Mouse (Mus musculus): Measurements from ENCODE around the gene Olfr1089. TPM values are rescaled to one million over a fixed set of nuclear protein-coding genes. Genes with fewer than 3 reads are reported as not detected.

Gene Olfr1089
- not detected for total RNA-seq (2022)

- DNase-seq (ENCODE audit: low spot score in 2 of 2), result no peak
Observed at GRCm38 (mm10) chr2:86733601-86734000, at the start of gene Olfr1089. TSS of gene Olfr1089 (minus strand) at chr2:86733701.

DNA sequence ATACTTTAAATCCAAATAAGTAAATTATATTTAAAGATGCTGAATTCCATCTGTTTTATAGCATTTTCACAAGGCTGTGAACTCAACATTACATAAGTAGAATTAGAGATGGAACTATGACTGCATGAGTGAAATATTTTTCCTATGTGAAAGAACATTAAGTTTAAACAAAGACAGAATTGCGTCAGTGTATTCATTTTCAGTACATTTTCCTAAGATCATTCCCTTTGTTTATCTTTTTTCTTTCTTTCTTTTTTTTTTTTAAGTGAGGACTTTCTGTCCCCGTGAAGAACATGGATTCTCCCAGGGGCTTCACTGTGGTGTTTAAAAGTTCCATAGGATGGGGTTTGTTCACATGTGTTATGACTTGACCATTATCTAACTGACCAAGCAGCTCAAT lies 48.7 kb upstream of the Olfr1089 start, which contains the start of gene Olfr1093:
Olfr1093 (plus strand) TSS at position 301 of the 400 bp plus-strand sequence.
- no peak for DNase-seq (ENCODE audit: low spot score in 2 of 2)

- peak in 1 of 2 experiments; percentile 5 for DNase-seq (ENCODE audit: low spot score in 2 of 2)
Observed at GRCm38 (mm10) chr2:86761050-86761449, 27.5 kb upstream of the Olfr1089 start.

- no peak for DNase-seq (ENCODE audit: low spot score in 2 of 2)
Observed at GRCm38 (mm10) chr2:86758893-86759292, 25.4 kb upstream of the Olfr1089 start, which contains the start of gene Olfr1090. TSS of gene Olfr1090 (minus strand) at chr2:86758993.

- no peak for DNase-seq (ENCODE audit: low spot score in 2 of 2)
Observed at GRCm38 (mm10) chr2:86698295-86698694, 35.2 kb downstream of the Olfr1089 start, which contains the start of gene Olfr1087. TSS of gene Olfr1087 (minus strand) at chr2:86698395.

Other genes starting within 250 kb of the Olfr1089 start
- gene Olfr228, start 246.3 kb downstream of the Olfr1089 start, total RNA-seq (2022), result not detected
- not detected for gene Olfr1076, start 225.2 kb downstream of the Olfr1089 start, total RNA-seq (2022)
- gene Olfr1079, start 191.2 kb downstream of the Olfr1089 start, total RNA-seq (2022), result not detected
- gene Olfr1080, start 175.5 kb downstream of the Olfr1089 start, total RNA-seq (2022), result not detected
- not detected for gene Olfr1082, start 134.7 kb downstream of the Olfr1089 start, total RNA-seq (2022)
- not detected for gene Olfr1084, start 94.0 kb downstream of the Olfr1089 start, total RNA-seq (2022)
- not detected for gene Olfr1085, start 71.7 kb downstream of the Olfr1089 start, total RNA-seq (2022)
- not detected for gene Olfr1086, start 53.6 kb downstream of the Olfr1089 start, total RNA-seq (2022)
- not detected for gene Olfr1087, start 35.3 kb downstream of the Olfr1089 start, total RNA-seq (2022)
- not detected for gene Olfr1090, start 25.3 kb upstream of the Olfr1089 start, total RNA-seq (2022)
- gene Olfr1093, start 48.8 kb upstream of the Olfr1089 start, total RNA-seq (2022), result not detected
- not detected for gene Olfr141, start 76.3 kb upstream of the Olfr1089 start, total RNA-seq (2022)
- gene Olfr1094, start 91.0 kb upstream of the Olfr1089 start, total RNA-seq (2022), result not detected
- gene Olfr1095, start 118.0 kb upstream of the Olfr1089 start, total RNA-seq (2022), result not detected
- not detected for gene Gm13723, start 141.1 kb upstream of the Olfr1089 start, total RNA-seq (2022)
- not detected for gene Olfr1097, start 158.5 kb upstream of the Olfr1089 start, total RNA-seq (2022)
- not detected for gene Olfr1098, start 190.8 kb upstream of the Olfr1089 start, total RNA-seq (2022)
- not detected for gene Olfr1099, start 227.0 kb upstream of the Olfr1089 start, total RNA-seq (2022)
- not detected for gene Olfr1100, start 246.3 kb upstream of the Olfr1089 start, total RNA-seq (2022)

Measured in left cerebral cortex, adult 8-10 months (tissue).